Mouse (Mus musculus): Measurements from ENCODE around the gene Foxj2. TPM values are rescaled to one million over a fixed set of nuclear protein-coding genes. Genes with fewer than 3 reads are reported as not detected.

Gene Foxj2
- polyA plus RNA-seq, 1 experiment from 2014 or later = 5.2 TPM

DNA sequence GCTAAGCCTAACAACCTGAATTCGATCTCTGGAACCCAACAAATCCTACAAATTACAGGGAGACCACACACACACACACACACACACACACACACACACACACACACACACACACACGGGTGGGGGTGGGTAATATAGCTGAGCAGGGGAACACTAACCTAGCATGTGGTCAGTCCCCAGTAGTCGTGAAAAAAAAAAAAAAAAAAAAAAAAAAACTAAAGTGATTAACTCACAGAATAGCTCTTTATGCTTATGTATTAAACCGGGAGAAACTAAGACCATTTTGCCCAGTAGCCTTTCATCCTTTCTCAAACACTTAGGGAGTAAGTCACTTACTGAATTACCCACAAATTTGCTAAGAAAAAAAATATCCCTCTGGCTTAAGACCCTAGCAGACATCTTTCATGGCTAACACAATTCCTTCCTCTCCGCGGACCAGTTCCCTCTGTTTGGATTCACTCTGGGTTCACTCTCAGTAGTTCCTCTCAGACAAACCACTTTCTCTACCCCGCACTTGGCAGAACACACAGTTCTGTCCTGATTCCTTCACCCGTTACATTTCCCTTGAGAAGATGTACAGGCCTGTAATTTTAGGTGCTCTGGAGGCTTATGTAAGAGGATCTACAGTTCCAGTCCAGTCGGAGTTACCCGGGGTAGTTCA, 18.9 kb upstream of the Foxj2 start:
- H3K4me3 ChIP-seq (replicated peaks) = peak overlapping the region; percentile 58
- 0 out of 2 replicates have a peak, but pooled peaks cover 8% of the 10 kb centered on the region for H3K4me1 ChIP-seq
- H3K27me3 ChIP-seq (replicated peaks) = no peaks in the 10 kb centered on the region
- peak overlapping the region; percentile 99 for H3K4me2 ChIP-seq
- WGBS = 36% methylated on average over 10 of the region's 10 CpGs
- H3K9ac ChIP-seq = peak overlapping the region; percentile 61; the same call in 1 of the 2 replicates
- H3K9me3 ChIP-seq = no peaks in the 10 kb centered on the region
- H3K36me3 ChIP-seq = no peaks in the 10 kb centered on the region
- ATAC-seq (ENCODE audit: insufficient read depth, low FRiP score, low read depth) = no peak
- no peak overlapping the region for H3K27ac ChIP-seq

- Histone ChIP-seq H3K4me2 (peak within 1 kb of the TSS; percentile 99), H3K9me3 (no peaks in the 10 kb centered on the region), H3K4me3 (replicated peaks) (peak within 1 kb of the TSS; percentile 58), H3K27me3 (replicated peaks) (no peaks in the 10 kb centered on the region), H3K4me1 (0 out of 2 replicates have a peak, but pooled peaks cover 8% of the 10 kb centered on the region), H3K36me3 (no peaks in the 10 kb centered on the region), H3K9ac (peak within 1 kb of the TSS; percentile 61), H3K27ac (no peak within 1 kb of the TSS)
- WGBS = under 1% methylated on average over 33 of the region's 46 CpGs
- peak; percentile 74 for ATAC-seq (ENCODE audit: insufficient read depth, low FRiP score, low read depth)
These were observed 18.4 kb upstream of the Foxj2 start, which contains the start of gene Slc2a3 for GRCm38 (mm10) chr6:122801301-122801800. Gene Slc2a3, minus strand, starts transcription at chr6:122801640.

- peak overlapping the region; percentile 61 for H3K9ac ChIP-seq
- WGBS = 4% methylated on average over 34 of the region's 34 CpGs
- peak overlapping the region; percentile 99 for H3K4me2 ChIP-seq
- H3K9me3 ChIP-seq = no peaks in the 10 kb centered on the region
- H3K27me3 ChIP-seq (replicated peaks) = no peaks in the 10 kb centered on the region
- no peaks in the 10 kb centered on the region for H3K36me3 ChIP-seq
- H3K27ac ChIP-seq = no peak overlapping the region
- H3K4me1 ChIP-seq = 0 out of 2 replicates have a peak, but pooled peaks cover 8% of the 10 kb centered on the region
- peak; percentile 59; the same call in 1 of the 2 replicates for ATAC-seq (ENCODE audit: insufficient read depth, low FRiP score, low read depth)
- H3K4me3 ChIP-seq (replicated peaks) = peak overlapping the region; percentile 58
These were observed 17.8 kb upstream of the Foxj2 start for GRCm38 (mm10) chr6:122801801-122802514.

- no peak overlapping the region for H3K9ac ChIP-seq
- H3K9me3 ChIP-seq = no peaks in the 10 kb centered on the region
- WGBS = 17% methylated on average over 5 of the region's 5 CpGs
- H3K4me3 ChIP-seq (replicated peaks) = no peak overlapping the region
- H3K27ac ChIP-seq = no peak overlapping the region
- 0 out of 2 replicates have a peak, but pooled peaks cover 8% of the 10 kb centered on the region for H3K4me1 ChIP-seq
- peak; percentile 26; the same call in 1 of the 2 replicates for ATAC-seq (ENCODE audit: insufficient read depth, low FRiP score, low read depth)
- H3K4me2 ChIP-seq = no peak overlapping the region
- H3K36me3 ChIP-seq = no peaks in the 10 kb centered on the region
- no peaks in the 10 kb centered on the region for H3K27me3 ChIP-seq (replicated peaks)
These were observed 15.3 kb upstream of the Foxj2 start for GRCm38 (mm10) chr6:122804418-122804817.

DNA sequence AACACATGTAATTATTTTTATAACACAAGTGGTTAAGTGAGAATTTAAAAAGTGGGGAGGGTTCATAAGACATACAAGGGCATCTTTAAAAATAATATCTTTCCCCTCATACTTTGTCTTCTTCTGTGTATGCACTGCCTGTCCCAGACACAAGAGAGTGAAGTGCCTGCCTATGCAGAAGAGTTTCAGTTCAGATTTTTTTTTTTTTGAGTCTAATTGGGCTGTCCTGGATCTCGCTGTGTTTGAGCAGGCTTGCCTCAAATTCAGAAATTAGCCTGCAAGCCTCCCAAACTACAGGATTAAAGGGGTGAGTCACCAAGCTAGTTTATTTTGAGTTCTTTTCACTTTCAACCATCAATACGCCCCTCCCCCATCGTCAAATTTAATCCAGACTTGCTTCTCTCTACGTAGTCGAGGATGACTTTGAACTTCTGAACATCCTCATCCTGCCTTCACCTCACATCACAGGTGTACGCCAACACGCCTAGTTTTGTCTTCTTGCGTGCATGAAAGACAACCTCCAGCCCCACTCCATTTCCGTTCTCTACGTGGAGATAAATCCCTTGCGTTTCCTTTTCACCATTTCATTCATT, 9.6 kb upstream of the Foxj2 start:
- peak overlapping the region; percentile 41; the same call in 1 of the 2 replicates for H3K9ac ChIP-seq
- peaks cover 5% of the 10 kb centered on the region; the same call in 1 of the 2 replicates for H3K4me1 ChIP-seq
- WGBS = 2% methylated on average over 11 of the region's 11 CpGs
- H3K27ac ChIP-seq = peak overlapping the region; percentile 99
- no peak for ATAC-seq (ENCODE audit: insufficient read depth, low FRiP score, low read depth)
- H3K36me3 ChIP-seq = no peaks in the 10 kb centered on the region
- no peaks in the 10 kb centered on the region for H3K27me3 ChIP-seq (replicated peaks)
- no peaks in the 10 kb centered on the region for H3K9me3 ChIP-seq
- peak overlapping the region; percentile 61 for H3K4me3 ChIP-seq (replicated peaks)
- H3K4me2 ChIP-seq = peak overlapping the region; percentile 62

DNA sequence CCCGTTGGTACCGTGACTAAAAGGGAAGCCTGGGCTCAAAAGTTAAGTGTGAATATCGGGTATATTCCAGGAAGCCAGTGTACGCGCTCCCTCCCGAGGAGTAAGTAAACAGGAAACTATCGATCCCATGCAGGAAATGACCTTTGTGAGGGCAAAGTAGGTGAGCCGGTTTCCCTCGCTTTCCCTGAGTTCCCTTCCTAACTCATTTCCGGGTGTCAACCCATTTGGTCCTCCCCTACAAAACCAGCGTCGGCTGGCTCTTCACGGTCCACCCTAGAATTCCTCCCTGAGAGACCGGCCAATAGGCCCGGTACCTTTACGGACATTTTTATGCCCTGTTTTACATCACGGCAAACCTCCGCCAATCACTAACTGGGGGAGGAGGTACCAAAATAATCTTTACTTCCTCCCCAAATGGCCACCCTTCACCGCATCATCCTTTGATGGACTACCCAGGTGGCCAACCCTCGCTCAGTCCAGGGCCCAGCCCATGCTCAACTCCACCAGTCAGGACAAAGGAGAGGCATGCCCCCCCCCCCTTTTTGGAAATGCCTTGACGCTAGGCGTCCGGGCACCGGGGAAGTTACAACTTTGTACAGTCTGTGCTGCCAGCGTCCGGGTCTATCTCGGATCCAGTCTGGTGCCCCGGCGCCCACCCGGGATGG, 9.0 kb upstream of the Foxj2 start:
- Histone ChIP-seq H3K9ac (peak overlapping the region; percentile 63), H3K36me3 (no peaks in the 10 kb centered on the region), H3K9me3 (no peaks in the 10 kb centered on the region), H3K27me3 (replicated peaks) (no peaks in the 10 kb centered on the region), H3K4me1 (peaks cover 5% of the 10 kb centered on the region; the same call in 1 of the 2 replicates), H3K4me3 (replicated peaks) (peak overlapping the region; percentile 61), H3K4me2 (peak overlapping the region; percentile 62), H3K27ac (peak overlapping the region; percentile 99)
- WGBS = under 1% methylated on average over 30 of the region's 30 CpGs
- ATAC-seq (ENCODE audit: insufficient read depth, low FRiP score, low read depth) = peak; percentile 99

GRCm38 (mm10) chr6:122811280-122811652, 8.4 kb upstream of the Foxj2 start:
- peak; percentile 94 for ATAC-seq (ENCODE audit: insufficient read depth, low FRiP score, low read depth)
- WGBS = under 1% methylated on average over 33 of the region's 38 CpGs
- Histone ChIP-seq H3K4me1 (peaks cover 5% of the 10 kb centered on the region; the same call in 1 of the 2 replicates), H3K9ac (peak overlapping the region; percentile 63), H3K27me3 (replicated peaks) (no peaks in the 10 kb centered on the region), H3K9me3 (no peaks in the 10 kb centered on the region), H3K4me3 (replicated peaks) (peak overlapping the region; percentile 61), H3K27ac (peak overlapping the region; percentile 99), H3K36me3 (no peaks in the 10 kb centered on the region), H3K4me2 (peak overlapping the region; percentile 62)

DNA sequence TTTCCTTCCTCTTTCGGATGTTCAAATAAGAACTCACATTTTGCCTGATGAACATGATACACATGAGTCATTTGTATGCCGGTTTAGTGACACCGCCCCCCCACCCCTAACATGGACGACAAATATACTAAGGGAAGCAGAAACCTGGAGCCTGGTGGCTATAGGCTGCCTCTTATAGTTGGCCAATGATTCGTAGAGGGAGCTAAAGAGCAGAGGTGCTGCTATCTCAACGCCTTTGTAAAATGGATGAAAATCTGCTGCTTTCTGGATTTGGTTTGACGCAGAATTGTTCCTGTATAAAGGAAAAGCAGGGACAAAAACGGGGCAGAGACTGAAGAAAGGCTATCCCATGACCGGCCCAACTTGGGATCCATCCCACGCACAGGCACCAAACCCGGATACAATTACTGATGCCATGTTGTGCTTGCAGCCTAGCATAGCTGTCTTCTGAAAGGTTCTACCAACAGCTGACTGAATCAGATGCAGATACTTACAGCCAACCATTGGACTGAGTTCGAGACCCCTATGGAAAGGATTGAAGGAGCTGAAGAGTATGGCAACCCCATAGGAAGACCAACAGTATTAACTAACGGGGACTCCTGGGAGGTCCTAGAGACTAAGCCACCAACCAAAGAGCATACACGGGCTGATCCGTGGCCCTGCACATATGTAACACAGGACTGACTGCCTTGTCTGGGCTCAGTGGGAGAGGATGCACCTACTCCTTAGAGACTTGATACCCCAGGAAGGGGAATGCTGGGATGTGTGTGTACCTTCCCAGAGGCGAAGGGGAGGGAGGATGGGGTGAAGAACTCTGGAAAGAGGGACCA, 7.7 kb upstream of the Foxj2 start:
- H3K27me3 ChIP-seq (replicated peaks) = no peaks in the 10 kb centered on the region
- 24% methylated on average over 16 of the region's 16 CpGs for WGBS
- H3K27ac ChIP-seq = peak overlapping the region; percentile 99
- H3K36me3 ChIP-seq = no peaks in the 10 kb centered on the region
- ATAC-seq (ENCODE audit: insufficient read depth, low FRiP score, low read depth) = peak; percentile 28; the same call in 1 of the 2 replicates
- H3K4me3 ChIP-seq (replicated peaks) = peak overlapping the region; percentile 61
- no peak overlapping the region for H3K9ac ChIP-seq
- H3K4me2 ChIP-seq = peak overlapping the region; percentile 62
- H3K4me1 ChIP-seq = peaks cover 5% of the 10 kb centered on the region; the same call in 1 of the 2 replicates
- H3K9me3 ChIP-seq = no peaks in the 10 kb centered on the region

DNA sequence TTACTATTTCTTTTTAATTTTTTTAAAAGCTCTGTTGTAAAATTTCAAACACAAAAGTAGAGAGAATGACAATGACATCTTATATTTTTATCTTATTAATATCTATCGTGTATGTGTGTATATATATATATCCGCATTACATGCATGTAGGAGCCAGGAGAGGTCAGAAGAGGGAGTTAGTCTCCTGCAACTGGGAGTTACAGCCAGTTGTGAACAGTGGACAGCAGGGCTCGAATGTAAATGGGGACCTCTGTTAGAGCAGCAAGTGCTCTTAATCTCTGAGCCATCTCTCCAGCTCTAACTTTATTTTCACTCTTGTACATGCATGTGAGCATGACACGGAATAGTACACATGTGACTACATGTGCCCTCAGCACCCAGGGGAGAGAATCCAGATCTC, 7.0 kb upstream of the Foxj2 start:
- Histone ChIP-seq H3K27ac (no peak overlapping the region), H3K9ac (no peak overlapping the region), H3K4me2 (no peak overlapping the region), H3K36me3 (no peaks in the 10 kb centered on the region), H3K27me3 (replicated peaks) (no peaks in the 10 kb centered on the region), H3K4me1 (peaks cover 5% of the 10 kb centered on the region; the same call in 1 of the 2 replicates), H3K9me3 (no peaks in the 10 kb centered on the region), H3K4me3 (replicated peaks) (no peak overlapping the region)
- ATAC-seq (ENCODE audit: insufficient read depth, low FRiP score, low read depth) = no peak
- WGBS = 91% methylated on average over 4 of the region's 4 CpGs

- Histone ChIP-seq H3K27me3 (replicated peaks) (no peaks in the 10 kb centered on the region), H3K36me3 (no peaks in the 10 kb centered on the region), H3K4me2 (no peak overlapping the region), H3K9me3 (no peaks in the 10 kb centered on the region), H3K9ac (no peak overlapping the region), H3K4me3 (replicated peaks) (no peak overlapping the region), H3K27ac (no peak overlapping the region), H3K4me1 (peaks cover 5% of the 10 kb centered on the region; the same call in 1 of the 2 replicates)
- 89% methylated on average over 4 of the region's 4 CpGs for WGBS
- no peak for ATAC-seq (ENCODE audit: insufficient read depth, low FRiP score, low read depth)
These were observed 6.1 kb upstream of the Foxj2 start for GRCm38 (mm10) chr6:122813640-122814039.
